Mouse (Mus musculus) liver, embryonic 13.5 days (tissue): ENCODE measurements around the gene Crtap. TPM values are rescaled to one million over a fixed set of nuclear protein-coding genes. Genes with fewer than 3 reads are reported as not detected.

ENCODE experiments used
- ATAC-seq: fragments of 200-750 bp; cut with Nextera tagmentation; 2 replicates; pipeline ENCODE4 v1.8.0; 2017; ENCODE audit warnings: low read depth, mild to moderate bottlenecking, moderate number of reproducible peaks, moderate library complexity
- DNase-seq: peaks from one replicate; pipeline ENCODE4 v3.0.0; 2022
- H3K27ac ChIP-seq: fragments of 300-500 bp; sonication (generic); 2 replicates; pipeline ENCODE4 v1.5.1; 2015; ENCODE audit warnings: moderate library complexity, mild to moderate bottlenecking, inconsistent platforms
- H3K27me3 ChIP-seq: fragments of 300-500 bp; sonication (generic); 2 replicates; pipeline ENCODE4 v1.6.1; 2015; ENCODE audit warnings: mild to moderate bottlenecking, inconsistent platforms
- H3K36me3 ChIP-seq: fragments of 300-500 bp; sonication (generic); 2 replicates; pipeline ENCODE4 v1.6.1; 2015; ENCODE audit warnings: mild to moderate bottlenecking, inconsistent platforms
- H3K4me1 ChIP-seq: fragments of 300-500 bp; sonication (generic); replicated peaks from 2 replicates; pipeline ENCODE4 v1.6.1; 2015; ENCODE audit warnings: inconsistent platforms
- H3K4me2 ChIP-seq: fragments of 300-500 bp; sonication (generic); 2 replicates; pipeline ENCODE4 v1.6.1; 2015; ENCODE audit warnings: inconsistent platforms, mild to moderate bottlenecking, moderate library complexity
- H3K4me3 ChIP-seq: fragments of 300-500 bp; sonication (generic); replicated peaks from 2 replicates; pipeline ENCODE4 v1.5.1; 2015; ENCODE audit warnings: mild to moderate bottlenecking, inconsistent platforms
- H3K9ac ChIP-seq: fragments of 300-500 bp; sonication (generic); 2 replicates; pipeline ENCODE4 v1.6.1; 2015; ENCODE audit warnings: mild to moderate bottlenecking, inconsistent platforms
- H3K9me3 ChIP-seq: fragments of 300-500 bp; sonication (generic); replicated peaks from 2 replicates; pipeline ENCODE4 v1.6.1; 2016; ENCODE audit warnings: inconsistent platforms
- WGBS: fragments of 180-500 bp; shearing (Covaris S2); methylation state at CpG from one replicate; pipeline ENCODE4 v1.1.7; 2015; ENCODE audit not compliant: insufficient replicate concordance; 5-methylcytosine and 5-hydroxymethylcytosine counted together
- polyA plus RNA-seq: library from polyadenylated mRNA; unstranded; fragments of >200 nt; fragmentation: Nextera tagmentation; extraction: Ambion mirVana; gene quantifications from 2 replicates; pipeline ENCODE4 v1.2.1, GENCODE M21; 2015

The Crtap gene
- polyA plus RNA-seq, 1 experiment from 2014 or later: 22.5 TPM

- whole genome bisulfite sequencing: 36% methylated on average over 3 of the region's 3 CpGs
- no peaks in the 10 kb centered on the region for H3K36me3 ChIP-seq
- H3K9me3 ChIP-seq: no peaks in the 10 kb centered on the region
- H3K4me2 ChIP-seq: no peak overlapping the region
- H3K27me3 ChIP-seq: no peaks in the 10 kb centered on the region
- H3K4me1 ChIP-seq: no peaks in the 10 kb centered on the region
- DNase-seq: no peak
- H3K27ac ChIP-seq: no peak overlapping the region
- H3K9ac ChIP-seq: no peak overlapping the region
- ATAC-seq: no peak
- H3K4me3 ChIP-seq: no peak overlapping the region
Observed at GRCm38 (mm10) chr9:114326011-114326748, 64.3 kb downstream of the Crtap start.

Other genes starting within 250 kb of the Crtap start
- gene Bcl2a1c, start 60.5 kb downstream of the Crtap start, polyA plus RNA-seq: not detected in 2 replicates
- 13.2 and 14.6 TPM in 2 replicates for gene Glb1, start 10.4 kb upstream of the Crtap start, polyA plus RNA-seq
- 2.9 and 3.4 TPM in 2 replicates for gene Tmppe, start 10.4 kb upstream of the Crtap start, polyA plus RNA-seq
- not detected in 2 replicates for gene Ccr4, start 114.2 kb upstream of the Crtap start, polyA plus RNA-seq
- gene C130032M10Rik, start 125.0 kb upstream of the Crtap start, polyA plus RNA-seq: not detected in 2 replicates
- gene Trim71, start 173.7 kb upstream of the Crtap start, polyA plus RNA-seq: 1.4 and 1.6 TPM in 2 replicates
- 26.9 and 32.5 TPM in 2 replicates for gene Cnot10, start 249.5 kb upstream of the Crtap start, polyA plus RNA-seq